Mouse (Mus musculus): ENCODE results near the gene Hcar2. TPM values are rescaled to one million over a fixed set of nuclear protein-coding genes. Genes with fewer than 3 reads are reported as not detected.

Gene Hcar2
- polyA plus RNA-seq, 1 experiment from 2014 or later: not detected

- Histone ChIP-seq H3K27me3 (ENCODE audit: control insufficient read depth, insufficient read depth, low read length) (no peaks in the 10 kb centered on the region), H3K9ac (ENCODE audit: low read length) (no peak overlapping the region), H3K4me3 (ENCODE audit: low read length) (no peak overlapping the region), H3K9me3 (replicated peaks; ENCODE audit: control insufficient read depth, low read length) (no peaks in the 10 kb centered on the region), H3K36me3 (ENCODE audit: control insufficient read depth, insufficient read depth) (no peaks in the 10 kb centered on the region), H3K4me2 (ENCODE audit: low read depth, low read length) (peak overlapping the region; percentile 27; the same call in 1 of the 2 replicates), H3K4me1 (ENCODE audit: control insufficient read depth, insufficient read depth, low read length) (no peaks in the 10 kb centered on the region), H3K27ac (ENCODE audit: low read length) (no peak overlapping the region)
- no peak; the same call in 1 of the 2 replicates for ATAC-seq (replicated peaks; ENCODE audit: extremely low read depth, insufficient read depth, low FRiP score)
- 34% methylated on average over 6 of the region's 6 CpGs for WGBS
Observed at GRCm38 (mm10) chr5:123891669-123892068, 26.4 kb upstream of the Hcar2 start.

- 76% methylated on average over 5 of the region's 5 CpGs for WGBS
- Histone ChIP-seq H3K27ac (ENCODE audit: low read length) (no peak overlapping the region), H3K4me2 (ENCODE audit: low read depth, low read length) (no peak overlapping the region), H3K4me1 (ENCODE audit: control insufficient read depth, insufficient read depth, low read length) (no peaks in the 10 kb centered on the region), H3K36me3 (ENCODE audit: control insufficient read depth, insufficient read depth) (no peaks in the 10 kb centered on the region), H3K27me3 (ENCODE audit: control insufficient read depth, insufficient read depth, low read length) (no peaks in the 10 kb centered on the region), H3K9me3 (replicated peaks; ENCODE audit: control insufficient read depth, low read length) (no peaks in the 10 kb centered on the region), H3K9ac (ENCODE audit: low read length) (no peak overlapping the region), H3K4me3 (ENCODE audit: low read length) (no peak overlapping the region)
- no peak for ATAC-seq (replicated peaks; ENCODE audit: extremely low read depth, insufficient read depth, low FRiP score)
Observed at GRCm38 (mm10) chr5:123890987-123891386, 25.7 kb upstream of the Hcar2 start.

GRCm38 (mm10) chr5:123890312-123890711 lies 25.0 kb upstream of the Hcar2 start:
- H3K27ac ChIP-seq (ENCODE audit: low read length): no peak overlapping the region
- no peak overlapping the region for H3K4me3 ChIP-seq (ENCODE audit: low read length)
- H3K9me3 ChIP-seq (replicated peaks; ENCODE audit: control insufficient read depth, low read length): no peaks in the 10 kb centered on the region
- 74% methylated on average over 2 of the region's 2 CpGs for WGBS
- no peaks in the 10 kb centered on the region for H3K27me3 ChIP-seq (ENCODE audit: control insufficient read depth, insufficient read depth, low read length)
- no peak overlapping the region for H3K4me2 ChIP-seq (ENCODE audit: low read depth, low read length)
- no peaks in the 10 kb centered on the region for H3K4me1 ChIP-seq (ENCODE audit: control insufficient read depth, insufficient read depth, low read length)
- H3K36me3 ChIP-seq (ENCODE audit: control insufficient read depth, insufficient read depth): no peaks in the 10 kb centered on the region
- no peak for ATAC-seq (replicated peaks; ENCODE audit: extremely low read depth, insufficient read depth, low FRiP score)
- H3K9ac ChIP-seq (ENCODE audit: low read length): no peak overlapping the region

DNA sequence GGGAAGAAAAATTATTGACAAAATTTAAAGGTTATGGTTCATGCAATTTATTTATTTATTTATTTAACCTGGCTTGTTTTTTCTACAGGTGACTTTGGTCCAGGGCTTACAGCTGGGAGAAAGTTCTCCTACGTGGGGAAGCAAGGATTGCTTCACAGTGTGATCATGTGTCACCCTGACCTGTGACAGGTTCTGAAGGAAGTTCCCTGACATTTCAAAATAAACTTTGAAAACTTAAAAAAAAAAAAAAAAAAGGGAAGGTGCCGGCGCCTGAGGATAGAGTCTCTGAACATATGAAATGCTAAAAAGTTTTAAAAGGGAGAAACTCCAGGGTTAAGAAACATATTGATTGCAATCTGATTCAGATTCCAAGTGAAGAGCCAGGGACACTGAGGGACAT lies 21.1 kb upstream of the Hcar2 start:
- Histone ChIP-seq H3K9me3 (replicated peaks; ENCODE audit: control insufficient read depth, low read length) (no peaks in the 10 kb centered on the region), H3K4me3 (ENCODE audit: low read length) (no peak overlapping the region), H3K4me1 (ENCODE audit: control insufficient read depth, insufficient read depth, low read length) (no peaks in the 10 kb centered on the region), H3K4me2 (ENCODE audit: low read depth, low read length) (no peak overlapping the region), H3K9ac (ENCODE audit: low read length) (no peak overlapping the region), H3K27me3 (ENCODE audit: control insufficient read depth, insufficient read depth, low read length) (no peaks in the 10 kb centered on the region), H3K36me3 (ENCODE audit: control insufficient read depth, insufficient read depth) (no peaks in the 10 kb centered on the region), H3K27ac (ENCODE audit: low read length) (no peak overlapping the region)
- WGBS: 64% methylated on average over 3 of the region's 3 CpGs
- no peak for ATAC-seq (replicated peaks; ENCODE audit: extremely low read depth, insufficient read depth, low FRiP score)

DNA sequence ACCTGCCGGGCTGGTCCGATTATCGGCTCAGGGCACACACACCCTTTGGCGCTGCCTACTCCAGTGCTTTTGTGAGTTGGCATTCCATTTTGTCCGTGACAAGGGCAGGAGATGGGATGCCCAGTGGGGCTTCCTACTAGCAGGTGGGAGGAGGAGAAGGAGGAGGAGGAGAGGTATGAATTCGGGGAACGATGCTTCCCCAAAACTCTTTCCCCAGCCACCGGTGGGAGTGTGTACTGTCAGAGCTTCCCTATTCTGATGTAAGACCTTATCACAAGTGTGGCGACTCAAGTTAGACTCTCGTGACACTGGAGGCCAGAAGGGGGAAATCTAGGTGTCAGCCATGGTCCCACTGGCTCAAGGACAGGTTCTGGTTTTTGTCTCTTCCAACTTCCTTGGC lies 19.0 kb upstream of the Hcar2 start:
- Histone ChIP-seq H3K27me3 (ENCODE audit: control insufficient read depth, insufficient read depth, low read length) (no peaks in the 10 kb centered on the region), H3K36me3 (ENCODE audit: control insufficient read depth, insufficient read depth) (no peaks in the 10 kb centered on the region), H3K27ac (ENCODE audit: low read length) (no peak overlapping the region), H3K4me1 (ENCODE audit: control insufficient read depth, insufficient read depth, low read length) (peaks cover 2% of the 10 kb centered on the region; the same call in 1 of the 2 replicates), H3K9ac (ENCODE audit: low read length) (no peak overlapping the region), H3K4me3 (ENCODE audit: low read length) (no peak overlapping the region), H3K9me3 (replicated peaks; ENCODE audit: control insufficient read depth, low read length) (no peaks in the 10 kb centered on the region), H3K4me2 (ENCODE audit: low read depth, low read length) (no peak overlapping the region)
- no peak for ATAC-seq (replicated peaks; ENCODE audit: extremely low read depth, insufficient read depth, low FRiP score)
- WGBS: 60% methylated on average over 10 of the region's 10 CpGs

- no peak overlapping the region for H3K9ac ChIP-seq (ENCODE audit: low read length)
- peaks cover 2% of the 10 kb centered on the region; the same call in 1 of the 2 replicates for H3K4me1 ChIP-seq (ENCODE audit: control insufficient read depth, insufficient read depth, low read length)
- 69% methylated on average over 7 of the region's 7 CpGs for WGBS
- no peaks in the 10 kb centered on the region for H3K36me3 ChIP-seq (ENCODE audit: control insufficient read depth, insufficient read depth)
- no peaks in the 10 kb centered on the region for H3K9me3 ChIP-seq (replicated peaks; ENCODE audit: control insufficient read depth, low read length)
- H3K27me3 ChIP-seq (ENCODE audit: control insufficient read depth, insufficient read depth, low read length): no peaks in the 10 kb centered on the region
- ATAC-seq (replicated peaks; ENCODE audit: extremely low read depth, insufficient read depth, low FRiP score): no peak
- no peak overlapping the region for H3K4me2 ChIP-seq (ENCODE audit: low read depth, low read length)
- H3K4me3 ChIP-seq (ENCODE audit: low read length): no peak overlapping the region
- H3K27ac ChIP-seq (ENCODE audit: low read length): no peak overlapping the region
Observed at GRCm38 (mm10) chr5:123883891-123884290, 18.6 kb upstream of the Hcar2 start.

GRCm38 (mm10) chr5:123880778-123881177 lies 15.5 kb upstream of the Hcar2 start:
- no peak overlapping the region for H3K27ac ChIP-seq (ENCODE audit: low read length)
- H3K4me2 ChIP-seq (ENCODE audit: low read depth, low read length): no peak overlapping the region
- H3K4me1 ChIP-seq (ENCODE audit: control insufficient read depth, insufficient read depth, low read length): peaks cover 2% of the 10 kb centered on the region; the same call in 1 of the 2 replicates
- WGBS: 82% methylated on average over 14 of the region's 14 CpGs
- H3K4me3 ChIP-seq (ENCODE audit: low read length): no peak overlapping the region
- no peaks in the 10 kb centered on the region for H3K9me3 ChIP-seq (replicated peaks; ENCODE audit: control insufficient read depth, low read length)
- ATAC-seq (replicated peaks; ENCODE audit: extremely low read depth, insufficient read depth, low FRiP score): no peak
- no peak overlapping the region for H3K9ac ChIP-seq (ENCODE audit: low read length)
- H3K36me3 ChIP-seq (ENCODE audit: control insufficient read depth, insufficient read depth): no peaks in the 10 kb centered on the region
- no peaks in the 10 kb centered on the region for H3K27me3 ChIP-seq (ENCODE audit: control insufficient read depth, insufficient read depth, low read length)

- H3K9ac ChIP-seq (ENCODE audit: low read length): peak within 1 kb of the TSS; percentile 16; the same call in 1 of the 2 replicates
- peak within 1 kb of the TSS; percentile 29; the same call in 1 of the 2 replicates for H3K4me2 ChIP-seq (ENCODE audit: low read depth, low read length)
- no peak for ATAC-seq (replicated peaks; ENCODE audit: extremely low read depth, insufficient read depth, low FRiP score)
- 42% methylated on average over 12 of the region's 12 CpGs for WGBS
- no peaks in the 10 kb centered on the region for H3K36me3 ChIP-seq (ENCODE audit: control insufficient read depth, insufficient read depth)
- H3K9me3 ChIP-seq (replicated peaks; ENCODE audit: control insufficient read depth, low read length): no peaks in the 10 kb centered on the region
- no peak within 1 kb of the TSS for H3K27ac ChIP-seq (ENCODE audit: low read length)
- peaks cover 2% of the 10 kb centered on the region; the same call in 1 of the 2 replicates for H3K4me1 ChIP-seq (ENCODE audit: control insufficient read depth, insufficient read depth, low read length)
- no peaks in the 10 kb centered on the region for H3K27me3 ChIP-seq (ENCODE audit: control insufficient read depth, insufficient read depth, low read length)
- H3K4me3 ChIP-seq (ENCODE audit: low read length): no peak within 1 kb of the TSS
Observed at GRCm38 (mm10) chr5:123879928-123880327, 14.6 kb upstream of the Hcar2 start, which contains the start of gene Hcar1. Hcar1 (minus strand) TSS chr5:123880020.

- Histone ChIP-seq H3K4me1 (ENCODE audit: control insufficient read depth, insufficient read depth, low read length) (peaks cover 2% of the 10 kb centered on the region; the same call in 1 of the 2 replicates), H3K9me3 (replicated peaks; ENCODE audit: control insufficient read depth, low read length) (no peaks in the 10 kb centered on the region), H3K36me3 (ENCODE audit: control insufficient read depth, insufficient read depth) (no peaks in the 10 kb centered on the region), H3K9ac (ENCODE audit: low read length) (no peak overlapping the region), H3K4me2 (ENCODE audit: low read depth, low read length) (peak overlapping the region; percentile 37; the same call in 1 of the 2 replicates), H3K27ac (ENCODE audit: low read length) (no peak overlapping the region), H3K27me3 (ENCODE audit: control insufficient read depth, insufficient read depth, low read length) (no peaks in the 10 kb centered on the region), H3K4me3 (ENCODE audit: low read length) (no peak overlapping the region)
- WGBS: 56% methylated on average over 14 of the region's 14 CpGs
- no peak for ATAC-seq (replicated peaks; ENCODE audit: extremely low read depth, insufficient read depth, low FRiP score)
Observed at GRCm38 (mm10) chr5:123878056-123878455, 12.8 kb upstream of the Hcar2 start.
